Mouse (Mus musculus): ENCODE data around the gene Chpf. TPM values are rescaled to one million over a fixed set of nuclear protein-coding genes. Genes with fewer than 3 reads are reported as not detected.

Chpf gene
- polyA plus RNA-seq, 1 experiment from 2014 or later, result 23.9 TPM

DNA sequence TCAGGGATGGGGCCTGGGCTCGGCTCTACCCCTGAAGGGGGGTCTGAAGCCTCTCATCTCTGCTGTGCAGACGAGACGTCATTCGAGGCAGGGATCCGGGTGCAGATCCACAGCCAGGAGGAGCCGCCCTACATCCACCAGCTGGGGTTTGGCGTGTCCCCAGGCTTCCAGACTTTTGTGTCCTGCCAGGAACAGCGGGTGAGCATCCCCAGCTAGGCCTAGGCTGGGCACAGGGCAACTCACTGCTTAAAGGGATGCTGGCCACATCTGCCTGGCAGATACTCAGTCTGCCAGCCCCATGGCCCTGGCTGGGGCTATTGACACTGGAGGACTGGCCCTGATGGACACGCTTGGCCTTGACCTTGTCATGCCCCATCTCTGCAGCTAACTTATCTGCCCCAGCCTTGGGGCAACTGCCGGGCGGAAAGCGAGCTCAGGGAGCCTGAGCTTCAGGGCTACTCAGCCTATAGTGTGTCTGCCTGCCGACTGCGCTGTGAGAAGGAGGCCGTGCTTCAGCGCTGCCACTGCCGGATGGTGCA, 9.8 kb downstream of the Chpf start:
- H3K27ac ChIP-seq (ENCODE audit: low read length), result no peak overlapping the region
- ATAC-seq (replicated peaks; ENCODE audit: extremely low read depth, insufficient read depth, low FRiP score), result no peak
- 72% methylated on average over 17 of the region's 17 CpGs for WGBS
- H3K4me3 ChIP-seq (ENCODE audit: low read length), result no peak overlapping the region
- no peak overlapping the region for H3K4me2 ChIP-seq (ENCODE audit: low read depth, low read length)
- peaks cover 5% of the 10 kb centered on the region; the same call in 1 of the 2 replicates for H3K36me3 ChIP-seq (ENCODE audit: control insufficient read depth, insufficient read depth)
- no peaks in the 10 kb centered on the region for H3K4me1 ChIP-seq (ENCODE audit: control insufficient read depth, insufficient read depth, low read length)
- peaks cover 51% of the 10 kb centered on the region for H3K27me3 ChIP-seq (ENCODE audit: control insufficient read depth, insufficient read depth, low read length)
- no peaks in the 10 kb centered on the region for H3K9me3 ChIP-seq (replicated peaks; ENCODE audit: control insufficient read depth, low read length)
- H3K9ac ChIP-seq (ENCODE audit: low read length), result no peak overlapping the region

DNA sequence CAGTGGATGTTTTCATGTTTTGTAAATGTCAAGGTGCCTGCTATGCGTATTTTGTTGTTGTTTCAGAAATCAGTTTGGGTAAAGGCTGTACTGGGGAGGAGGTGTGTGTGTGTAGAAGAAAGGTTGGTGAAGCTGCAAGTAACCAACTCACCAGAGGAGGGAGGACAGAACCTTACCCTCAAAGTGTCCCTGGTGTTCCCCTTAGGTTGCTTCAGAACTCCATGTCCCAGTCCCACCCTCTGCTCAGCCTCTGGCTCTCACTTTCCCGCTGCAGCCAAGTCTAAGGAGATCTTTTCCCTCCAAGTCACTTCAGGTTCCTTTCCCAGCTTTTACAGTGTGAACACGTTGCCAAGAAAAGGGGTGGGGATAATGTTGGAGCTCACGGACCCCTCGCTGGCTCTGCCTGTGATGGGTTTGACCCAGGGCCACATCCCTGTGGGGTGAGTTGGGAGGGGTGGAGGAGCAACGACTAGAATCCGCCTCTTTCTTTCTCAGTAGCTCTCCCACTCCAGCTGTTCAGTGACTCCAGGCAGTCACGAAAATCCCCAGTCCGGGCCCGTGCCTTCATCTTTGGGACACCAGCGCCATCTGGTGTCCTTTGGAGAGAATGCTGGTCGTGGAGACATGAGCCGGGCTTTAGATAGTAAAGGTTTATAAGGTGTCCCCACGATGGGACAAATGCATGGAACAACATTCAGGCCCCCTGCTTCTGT, 11.7 kb downstream of the Chpf start:
- Histone ChIP-seq H3K4me3 (ENCODE audit: low read length) (no peak overlapping the region), H3K4me1 (ENCODE audit: control insufficient read depth, insufficient read depth, low read length) (peaks cover 4% of the 10 kb centered on the region), H3K36me3 (ENCODE audit: control insufficient read depth, insufficient read depth) (no peaks in the 10 kb centered on the region), H3K9ac (ENCODE audit: low read length) (peak overlapping the region; percentile 16; the same call in 1 of the 2 replicates), H3K27me3 (ENCODE audit: control insufficient read depth, insufficient read depth, low read length) (peaks cover 38% of the 10 kb centered on the region), H3K9me3 (replicated peaks; ENCODE audit: control insufficient read depth, low read length) (no peaks in the 10 kb centered on the region), H3K4me2 (ENCODE audit: low read depth, low read length) (no peak overlapping the region), H3K27ac (ENCODE audit: low read length) (no peak overlapping the region)
- whole genome bisulfite sequencing, result 7% methylated on average over 14 of the region's 14 CpGs
- ATAC-seq (replicated peaks; ENCODE audit: extremely low read depth, insufficient read depth, low FRiP score), result peak; percentile 63; the same call in 1 of the 2 replicates

DNA sequence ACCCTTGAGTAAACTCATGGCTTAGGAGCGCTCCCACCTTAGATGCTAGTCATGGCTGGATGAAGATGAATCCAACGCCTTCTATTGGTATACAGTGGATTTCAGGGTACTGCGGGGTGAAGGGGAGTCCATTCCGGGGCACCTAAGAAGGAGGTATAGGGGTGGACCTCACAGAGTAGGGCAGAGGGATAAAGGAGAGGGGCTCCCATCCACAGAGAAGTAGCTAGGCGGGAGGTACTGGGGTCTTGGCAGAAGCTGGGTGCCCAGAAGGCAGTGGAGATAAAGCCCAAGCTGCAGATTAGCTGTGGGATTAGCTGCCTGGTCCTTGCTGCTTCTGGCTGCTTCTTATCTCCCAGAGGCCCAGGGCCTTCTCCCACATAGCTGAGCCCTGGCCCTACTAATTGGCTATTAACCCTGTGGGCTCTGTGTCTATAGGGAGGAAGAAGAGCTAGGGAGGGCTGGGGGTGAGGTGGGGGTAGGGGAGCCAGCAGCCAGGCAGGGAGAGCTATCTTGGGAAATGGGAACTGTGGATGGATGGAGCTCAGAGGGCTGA, 15.4 kb downstream of the Chpf start:
- H3K4me2 ChIP-seq (ENCODE audit: low read depth, low read length), result no peak overlapping the region

DNA sequence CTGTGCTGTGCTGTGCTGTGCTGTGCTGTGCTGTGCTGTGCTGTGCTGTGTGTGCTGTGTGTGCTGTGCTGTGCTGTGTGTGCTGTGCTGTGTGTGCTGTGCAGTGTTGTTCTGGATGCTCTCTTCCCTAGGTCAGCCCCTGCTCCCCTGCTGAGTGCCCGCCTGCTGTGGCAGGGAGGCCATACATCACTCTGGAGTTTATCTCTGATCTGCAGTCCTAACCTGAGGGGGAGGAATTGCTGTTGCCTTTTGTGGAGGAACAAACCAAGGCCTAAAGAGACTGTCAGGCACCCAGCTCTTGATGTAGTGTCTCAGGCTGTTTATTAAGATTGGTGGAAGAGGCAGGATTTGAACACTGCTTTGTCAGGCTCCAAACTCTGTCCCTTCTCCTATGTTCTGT, 16.5 kb downstream of the Chpf start:
- Histone ChIP-seq H3K9ac (ENCODE audit: low read length) (no peak overlapping the region), H3K9me3 (replicated peaks; ENCODE audit: control insufficient read depth, low read length) (no peaks in the 10 kb centered on the region), H3K4me1 (ENCODE audit: control insufficient read depth, insufficient read depth, low read length) (peaks cover 15% of the 10 kb centered on the region), H3K4me2 (ENCODE audit: low read depth, low read length) (no peak overlapping the region), H3K27ac (ENCODE audit: low read length) (no peak overlapping the region), H3K27me3 (ENCODE audit: control insufficient read depth, insufficient read depth, low read length) (peaks cover 27% of the 10 kb centered on the region), H3K4me3 (ENCODE audit: low read length) (no peak overlapping the region), H3K36me3 (ENCODE audit: control insufficient read depth, insufficient read depth) (no peaks in the 10 kb centered on the region)
- WGBS, result 63% methylated on average over 1 of the region's 1 CpGs
- no peak for ATAC-seq (replicated peaks; ENCODE audit: extremely low read depth, insufficient read depth, low FRiP score)

More for the DNA sequence above, 15.4 kb downstream of the Chpf start:
- ATAC-seq (replicated peaks; ENCODE audit: extremely low read depth, insufficient read depth, low FRiP score), result no peak
- Histone ChIP-seq H3K27me3 (ENCODE audit: control insufficient read depth, insufficient read depth, low read length) (peaks cover 33% of the 10 kb centered on the region), H3K9ac (ENCODE audit: low read length) (peak overlapping the region; percentile 18; the same call in 1 of the 2 replicates), H3K27ac (ENCODE audit: low read length) (no peak overlapping the region), H3K4me1 (ENCODE audit: control insufficient read depth, insufficient read depth, low read length) (peaks cover 10% of the 10 kb centered on the region), H3K36me3 (ENCODE audit: control insufficient read depth, insufficient read depth) (no peaks in the 10 kb centered on the region), H3K9me3 (replicated peaks; ENCODE audit: control insufficient read depth, low read length) (no peaks in the 10 kb centered on the region), H3K4me3 (ENCODE audit: low read length) (no peak overlapping the region)
- 50% methylated on average over 5 of the region's 5 CpGs for WGBS

DNA sequence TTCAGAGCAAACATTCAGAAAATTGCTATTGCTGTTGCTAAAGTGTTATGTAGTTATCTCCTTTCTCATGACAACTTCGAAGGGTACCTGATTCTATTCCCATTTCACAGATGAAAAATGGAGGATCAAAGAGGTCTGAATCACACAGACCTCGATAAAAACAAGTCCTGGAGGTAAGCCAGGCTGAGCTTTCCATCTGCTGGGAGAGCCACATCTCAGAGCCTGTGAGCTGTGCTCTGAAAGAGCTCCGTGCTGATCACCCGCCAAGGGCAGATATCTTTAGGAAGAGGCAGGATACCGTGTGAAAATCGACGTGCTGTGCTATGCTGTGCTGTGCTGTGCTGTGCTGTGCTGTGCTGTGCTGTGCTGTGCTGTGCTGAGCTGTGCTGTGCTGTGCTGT, 18.8 kb downstream of the Chpf start:
- Histone ChIP-seq H3K9me3 (replicated peaks; ENCODE audit: control insufficient read depth, low read length) (no peaks in the 10 kb centered on the region), H3K4me3 (ENCODE audit: low read length) (no peak overlapping the region), H3K27me3 (ENCODE audit: control insufficient read depth, insufficient read depth, low read length) (peaks cover 33% of the 10 kb centered on the region), H3K36me3 (ENCODE audit: control insufficient read depth, insufficient read depth) (no peaks in the 10 kb centered on the region), H3K27ac (ENCODE audit: low read length) (no peak overlapping the region), H3K9ac (ENCODE audit: low read length) (no peak overlapping the region), H3K4me1 (ENCODE audit: control insufficient read depth, insufficient read depth, low read length) (peaks cover 15% of the 10 kb centered on the region), H3K4me2 (ENCODE audit: low read depth, low read length) (no peak overlapping the region)
- no peak for ATAC-seq (replicated peaks; ENCODE audit: extremely low read depth, insufficient read depth, low FRiP score)
- 38% methylated on average over 7 of the region's 7 CpGs for WGBS

DNA sequence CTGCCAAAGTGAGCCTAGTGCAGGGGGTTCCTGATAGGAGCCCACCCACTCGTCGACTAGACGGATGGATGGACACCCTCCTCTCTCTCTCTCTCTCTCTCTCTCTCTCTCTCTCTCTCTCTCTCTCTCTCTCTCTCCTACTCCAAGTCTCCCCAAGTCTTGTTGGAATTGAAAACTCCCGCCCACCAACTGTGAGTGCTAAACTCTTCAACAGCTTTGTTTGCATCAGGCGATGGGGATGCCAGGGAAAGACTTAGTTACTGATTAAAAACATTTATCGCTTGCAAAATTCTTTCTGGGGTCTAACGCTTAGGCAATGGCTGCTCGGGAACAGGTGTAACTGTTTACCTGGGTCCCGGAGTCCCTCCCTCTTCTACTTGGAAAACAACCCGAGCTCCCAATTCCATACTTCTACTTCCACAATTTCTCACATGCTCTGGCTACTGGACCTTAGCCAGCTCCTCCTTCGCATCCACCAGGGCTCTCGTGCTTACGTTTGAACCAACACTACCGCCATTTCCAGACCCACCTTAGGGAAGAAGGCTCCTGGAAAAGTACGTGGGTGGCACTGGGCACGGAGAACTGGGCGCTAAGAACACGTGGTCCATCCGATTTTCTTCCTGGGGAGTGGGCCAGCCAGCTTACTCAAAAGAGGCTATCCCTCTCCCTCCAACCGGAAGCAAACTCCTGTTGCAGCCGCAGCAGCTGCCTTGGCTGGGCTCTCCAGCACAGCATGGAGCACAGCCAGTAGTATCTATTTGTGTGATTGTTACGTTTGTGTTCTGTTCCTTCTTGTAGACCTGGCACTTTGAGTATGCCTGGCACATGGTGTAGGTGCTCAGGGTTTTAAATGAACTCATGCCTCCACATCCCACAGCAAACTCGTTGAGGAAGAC, 20.1 kb downstream of the Chpf start:
- Histone ChIP-seq H3K27ac (ENCODE audit: low read length) (peak overlapping the region; percentile 39; the same call in 1 of the 2 replicates), H3K4me3 (ENCODE audit: low read length) (peak overlapping the region; percentile 48), H3K9me3 (replicated peaks; ENCODE audit: control insufficient read depth, low read length) (no peaks in the 10 kb centered on the region), H3K27me3 (ENCODE audit: control insufficient read depth, insufficient read depth, low read length) (peaks cover 33% of the 10 kb centered on the region), H3K4me1 (ENCODE audit: control insufficient read depth, insufficient read depth, low read length) (peaks cover 15% of the 10 kb centered on the region), H3K9ac (ENCODE audit: low read length) (peak overlapping the region; percentile 71), H3K36me3 (ENCODE audit: control insufficient read depth, insufficient read depth) (no peaks in the 10 kb centered on the region), H3K4me2 (ENCODE audit: low read depth, low read length) (peak overlapping the region; percentile 70)
- ATAC-seq (replicated peaks; ENCODE audit: extremely low read depth, insufficient read depth, low FRiP score), result no peak
- WGBS, result 14% methylated on average over 23 of the region's 23 CpGs

DNA sequence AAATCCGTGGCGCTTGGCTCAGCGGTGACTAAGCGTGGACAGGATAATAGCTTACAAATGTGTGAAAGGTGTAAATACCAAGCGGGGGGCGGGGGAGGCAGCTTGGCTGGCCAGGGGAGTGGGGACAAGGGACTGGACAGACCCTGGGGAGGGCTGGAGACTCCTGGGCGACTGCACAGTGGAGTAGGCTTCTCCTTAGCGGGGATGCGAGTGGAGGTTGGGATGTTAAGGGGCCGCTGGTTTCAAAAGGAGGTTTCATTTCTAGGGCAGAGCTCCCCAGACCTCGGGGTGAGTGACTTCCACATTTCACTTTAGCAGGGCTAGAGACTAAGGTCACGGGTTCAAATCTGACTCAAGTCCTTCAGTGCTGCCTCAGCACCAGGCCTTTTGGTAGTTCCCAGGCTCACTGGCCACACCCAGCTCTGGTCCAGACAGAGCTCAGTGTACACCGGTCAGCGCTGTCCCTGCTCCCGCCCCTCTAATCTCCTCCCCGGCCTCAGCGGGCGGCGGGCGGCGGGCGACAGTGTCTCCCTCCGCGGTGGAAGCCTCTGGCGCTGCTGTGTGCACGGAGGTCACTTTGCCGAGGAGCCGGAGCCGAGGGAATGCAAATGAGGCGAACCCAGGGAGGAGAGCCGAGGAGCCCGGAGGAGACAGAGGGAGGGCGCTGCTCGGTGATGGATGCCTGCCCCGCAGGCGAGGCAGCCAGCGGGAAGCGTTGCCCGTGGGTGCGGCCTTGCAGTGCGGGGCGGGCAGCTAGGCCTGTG, 20.9 kb downstream of the Chpf start:
- peak; percentile 67 for ATAC-seq (replicated peaks; ENCODE audit: extremely low read depth, insufficient read depth, low FRiP score)
- WGBS, result 3% methylated on average over 40 of the region's 42 CpGs
- peaks cover 11% of the 10 kb centered on the region for H3K4me1 ChIP-seq (ENCODE audit: control insufficient read depth, insufficient read depth, low read length)
- no peaks in the 10 kb centered on the region for H3K36me3 ChIP-seq (ENCODE audit: control insufficient read depth, insufficient read depth)
- H3K27ac ChIP-seq (ENCODE audit: low read length), result 0 out of 2 replicates have a peak overlapping the region, but pooled peaks have one; percentile 39
- H3K4me3 ChIP-seq (ENCODE audit: low read length), result peak overlapping the region; percentile 48
- peak overlapping the region; percentile 71 for H3K9ac ChIP-seq (ENCODE audit: low read length)
- H3K27me3 ChIP-seq (ENCODE audit: control insufficient read depth, insufficient read depth, low read length), result peaks cover 40% of the 10 kb centered on the region
- H3K9me3 ChIP-seq (replicated peaks; ENCODE audit: control insufficient read depth, low read length), result no peaks in the 10 kb centered on the region
- peak overlapping the region; percentile 70 for H3K4me2 ChIP-seq (ENCODE audit: low read depth, low read length)

DNA sequence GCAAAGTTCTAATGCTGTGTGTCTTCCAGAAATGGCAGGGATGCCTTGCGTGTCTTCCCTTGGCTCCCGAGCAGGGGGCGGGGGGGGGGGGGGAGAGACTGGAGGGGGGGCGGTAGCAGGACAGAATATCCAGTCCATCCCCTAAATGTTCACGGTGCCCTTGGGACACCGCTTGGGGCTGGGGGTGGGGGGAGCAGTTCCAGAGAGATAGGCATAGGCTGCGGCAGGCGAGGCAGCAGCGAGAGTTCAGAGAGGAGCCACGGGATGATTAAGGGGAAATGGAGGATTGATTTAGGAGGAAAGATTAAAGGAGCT, 21.4 kb downstream of the Chpf start:
- Histone ChIP-seq H3K27ac (ENCODE audit: low read length) (no peak overlapping the region), H3K36me3 (ENCODE audit: control insufficient read depth, insufficient read depth) (no peaks in the 10 kb centered on the region), H3K4me3 (ENCODE audit: low read length) (no peak overlapping the region), H3K4me1 (ENCODE audit: control insufficient read depth, insufficient read depth, low read length) (peaks cover 11% of the 10 kb centered on the region), H3K27me3 (ENCODE audit: control insufficient read depth, insufficient read depth, low read length) (peaks cover 44% of the 10 kb centered on the region), H3K9me3 (replicated peaks; ENCODE audit: control insufficient read depth, low read length) (no peaks in the 10 kb centered on the region), H3K9ac (ENCODE audit: low read length) (no peak overlapping the region), H3K4me2 (ENCODE audit: low read depth, low read length) (peak overlapping the region; percentile 70; the same call in 1 of the 2 replicates)
- no peak for ATAC-seq (replicated peaks; ENCODE audit: extremely low read depth, insufficient read depth, low FRiP score)
- WGBS, result 7% methylated on average over 10 of the region's 10 CpGs
